Mouse (Mus musculus) midbrain, embryonic 15.5 days (tissue): Measurements from ENCODE around the gene Slc28a1. TPM values are rescaled to one million over a fixed set of nuclear protein-coding genes. Genes with fewer than 3 reads are reported as not detected.

ENCODE experiments used
- ATAC-seq: fragments of 200-750 bp; cut with Nextera tagmentation; replicated peaks from 2 replicates; pipeline ENCODE4 v1.8.0; 2017; ENCODE audit warnings: moderate TSS enrichment
- H3K27ac ChIP-seq: fragments of 300-500 bp; sonication (generic); 2 replicates; pipeline ENCODE4 v1.5.1; 2015; ENCODE audit warnings: mild to moderate bottlenecking, inconsistent platforms
- H3K27me3 ChIP-seq: fragments of 300-500 bp; sonication (generic); replicated peaks from 2 replicates; pipeline ENCODE4 v1.6.1; 2015; ENCODE audit warnings: inconsistent platforms
- H3K36me3 ChIP-seq: fragments of 300-500 bp; sonication (generic); replicated peaks from 2 replicates; pipeline ENCODE4 v1.6.1; 2015; ENCODE audit warnings: inconsistent platforms
- H3K4me1 ChIP-seq: fragments of 300-500 bp; sonication (generic); 2 replicates; pipeline ENCODE4 v1.6.1; 2015; ENCODE audit warnings: inconsistent platforms
- H3K4me2 ChIP-seq: fragments of 300-500 bp; sonication (generic); 2 replicates; pipeline ENCODE4 v1.6.1; 2015; ENCODE audit warnings: inconsistent platforms, mild to moderate bottlenecking, moderate library complexity
- H3K4me3 ChIP-seq: fragments of 300-500 bp; sonication (generic); 2 replicates; pipeline ENCODE4 v1.5.1; 2015; ENCODE audit warnings: mild to moderate bottlenecking, inconsistent platforms
- H3K9ac ChIP-seq: fragments of 300-500 bp; sonication (generic); 2 replicates; pipeline ENCODE4 v1.6.1; 2015; ENCODE audit warnings: mild to moderate bottlenecking, inconsistent platforms
- H3K9me3 ChIP-seq: fragments of 300-500 bp; sonication (generic); 2 replicates; pipeline ENCODE4 v1.6.1; 2016; ENCODE audit warnings: inconsistent platforms
- WGBS: fragments of 180-500 bp; shearing (Covaris S2); methylation state at CpG from one replicate; pipeline ENCODE4 v1.1.7; 2015; ENCODE audit warnings: mixed read lengths; 5-methylcytosine and 5-hydroxymethylcytosine counted together
- polyA plus RNA-seq: library from polyadenylated mRNA; unstranded; fragments of >200 nt; fragmentation: Nextera tagmentation; extraction: Ambion mirVana; gene quantifications from 2 replicates; pipeline ENCODE4 v1.2.1, GENCODE M21; 2015

Slc28a1 gene
- polyA plus RNA-seq, 1 experiment from 2014 or later = not detected

DNA sequence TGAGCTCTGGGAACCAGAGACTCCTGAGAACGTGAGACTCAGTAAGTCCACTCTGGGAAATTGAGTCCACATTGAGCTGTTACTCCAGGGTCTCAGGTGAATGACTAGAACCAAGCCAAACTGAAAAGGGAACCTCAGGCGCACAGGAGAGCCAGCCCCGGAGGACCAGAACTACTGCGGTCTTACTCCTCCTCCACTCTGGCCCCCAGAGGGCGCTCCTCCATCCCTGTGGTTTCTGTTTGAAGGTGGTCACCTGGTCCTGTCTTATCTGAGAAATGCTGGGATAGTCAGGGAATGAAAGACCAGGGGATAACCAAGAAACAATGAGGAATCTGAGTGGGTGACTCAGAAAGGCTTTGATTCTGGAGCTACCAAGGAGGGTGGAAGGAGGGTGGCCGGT is 94.3 kb downstream of the Slc28a1 start:
- Histone ChIP-seq H3K9me3 (no peaks in the 10 kb centered on the region), H3K4me1 (peaks cover 18% of the 10 kb centered on the region), H3K27me3 (peaks cover 33% of the 10 kb centered on the region), H3K36me3 (no peaks in the 10 kb centered on the region), H3K9ac (no peak overlapping the region), H3K27ac (no peak overlapping the region), H3K4me2 (no peak overlapping the region), H3K4me3 (no peak overlapping the region)
- ATAC-seq = no peak
- 23% methylated on average over 6 of the region's 6 CpGs for WGBS

DNA sequence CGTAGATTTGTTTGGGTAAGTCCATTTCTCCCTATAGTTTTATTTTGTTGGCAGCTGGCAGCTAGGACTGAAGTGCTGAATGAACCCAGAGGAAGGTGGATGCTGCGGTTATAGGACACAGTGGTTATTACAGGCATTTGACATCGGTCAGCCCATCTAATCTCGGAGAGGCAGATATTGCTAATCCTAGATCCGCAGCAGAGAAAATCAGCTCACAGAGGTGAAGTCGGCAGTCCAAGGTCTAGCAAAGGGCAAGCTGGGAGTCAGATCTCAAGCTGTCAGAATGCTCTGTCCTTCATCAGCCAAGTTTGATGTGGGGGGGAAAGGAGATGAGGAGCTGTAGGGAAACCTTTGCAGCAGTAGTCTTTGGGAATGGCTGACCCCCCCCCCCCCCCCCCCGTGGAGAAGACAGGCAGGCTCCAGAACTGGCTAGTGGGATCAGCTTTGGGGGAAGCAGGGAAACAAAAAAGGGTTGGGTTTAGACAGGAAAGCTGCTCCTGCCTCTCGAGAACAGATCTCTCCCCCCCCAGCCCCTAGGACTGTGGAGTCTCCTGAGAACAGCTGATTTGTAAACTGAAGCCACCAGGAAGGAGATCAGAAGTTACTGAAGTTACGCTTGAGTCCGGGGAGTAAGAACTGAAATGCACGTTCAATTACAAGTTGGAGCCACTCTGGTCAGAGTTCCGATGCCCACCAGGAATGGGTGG is 95.5 kb downstream of the Slc28a1 start:
- Histone ChIP-seq H3K4me1 (peaks cover 18% of the 10 kb centered on the region), H3K9ac (no peak overlapping the region), H3K9me3 (no peaks in the 10 kb centered on the region), H3K27me3 (peaks cover 45% of the 10 kb centered on the region), H3K27ac (no peak overlapping the region), H3K4me2 (no peak overlapping the region), H3K36me3 (no peaks in the 10 kb centered on the region), H3K4me3 (no peak overlapping the region)
- WGBS = 47% methylated on average over 12 of the region's 12 CpGs
- no peak for ATAC-seq

DNA sequence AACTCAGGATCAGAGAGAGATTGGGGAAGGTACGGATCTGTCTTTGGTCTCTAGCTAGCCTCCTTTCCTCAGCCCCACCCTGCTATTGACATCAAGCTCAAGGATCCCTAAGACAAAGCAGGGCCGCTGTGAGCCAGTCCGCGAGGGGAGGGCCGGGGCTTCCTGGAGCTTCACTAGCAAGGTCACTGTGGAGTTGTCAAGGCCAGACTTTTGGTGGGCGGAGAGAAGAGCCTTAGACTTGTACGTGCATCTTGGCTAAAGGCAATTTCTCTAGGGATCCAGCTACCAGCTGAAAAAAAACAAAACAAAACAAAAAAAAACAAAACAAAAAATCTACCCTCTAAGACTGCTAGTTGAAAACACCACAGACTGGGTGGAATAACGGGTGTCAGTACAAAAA is 97.2 kb downstream of the Slc28a1 start:
- peak overlapping the region; percentile 61 for H3K4me2 ChIP-seq
- peaks cover 56% of the 10 kb centered on the region for H3K27me3 ChIP-seq
- H3K27ac ChIP-seq = no peak overlapping the region
- peak overlapping the region; percentile 51; the same call in 1 of the 2 replicates for H3K4me3 ChIP-seq
- ATAC-seq = no peak
- 4% methylated on average over 8 of the region's 8 CpGs for WGBS
- no peaks in the 10 kb centered on the region for H3K36me3 ChIP-seq
- no peak overlapping the region for H3K9ac ChIP-seq
- H3K4me1 ChIP-seq = peaks cover 18% of the 10 kb centered on the region
- H3K9me3 ChIP-seq = no peaks in the 10 kb centered on the region

DNA sequence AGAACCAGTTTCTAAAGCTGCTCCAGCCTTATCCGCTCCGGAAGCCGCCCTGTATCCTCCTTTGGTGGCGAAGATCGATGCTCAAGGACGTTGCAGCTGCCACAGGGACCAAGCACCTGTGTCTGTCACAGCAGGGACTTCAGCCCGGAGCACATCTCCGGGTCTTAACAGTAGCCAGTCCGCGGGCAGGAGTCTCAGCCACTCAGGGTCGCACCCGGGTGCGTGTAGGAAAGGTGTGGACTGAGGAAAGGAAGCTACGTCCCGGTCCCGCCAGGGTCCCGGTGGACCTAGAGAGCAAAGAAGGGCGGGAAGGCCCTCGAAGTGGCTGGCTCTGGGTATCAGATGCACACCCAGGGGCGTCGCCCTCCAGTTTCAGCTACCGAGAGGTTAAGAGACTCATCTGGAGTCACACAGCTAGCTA is 97.7 kb downstream of the Slc28a1 start:
- H3K27ac ChIP-seq = peak overlapping the region; percentile 27
- H3K4me1 ChIP-seq = peaks cover 18% of the 10 kb centered on the region
- WGBS = 2% methylated on average over 22 of the region's 22 CpGs
- peak overlapping the region; percentile 61 for H3K4me2 ChIP-seq
- H3K27me3 ChIP-seq = peaks cover 56% of the 10 kb centered on the region
- H3K36me3 ChIP-seq = no peaks in the 10 kb centered on the region
- peak overlapping the region; percentile 4; the same call in 1 of the 2 replicates for H3K9ac ChIP-seq
- peak; percentile 67 for ATAC-seq
- no peaks in the 10 kb centered on the region for H3K9me3 ChIP-seq
- peak overlapping the region; percentile 51 for H3K4me3 ChIP-seq

DNA sequence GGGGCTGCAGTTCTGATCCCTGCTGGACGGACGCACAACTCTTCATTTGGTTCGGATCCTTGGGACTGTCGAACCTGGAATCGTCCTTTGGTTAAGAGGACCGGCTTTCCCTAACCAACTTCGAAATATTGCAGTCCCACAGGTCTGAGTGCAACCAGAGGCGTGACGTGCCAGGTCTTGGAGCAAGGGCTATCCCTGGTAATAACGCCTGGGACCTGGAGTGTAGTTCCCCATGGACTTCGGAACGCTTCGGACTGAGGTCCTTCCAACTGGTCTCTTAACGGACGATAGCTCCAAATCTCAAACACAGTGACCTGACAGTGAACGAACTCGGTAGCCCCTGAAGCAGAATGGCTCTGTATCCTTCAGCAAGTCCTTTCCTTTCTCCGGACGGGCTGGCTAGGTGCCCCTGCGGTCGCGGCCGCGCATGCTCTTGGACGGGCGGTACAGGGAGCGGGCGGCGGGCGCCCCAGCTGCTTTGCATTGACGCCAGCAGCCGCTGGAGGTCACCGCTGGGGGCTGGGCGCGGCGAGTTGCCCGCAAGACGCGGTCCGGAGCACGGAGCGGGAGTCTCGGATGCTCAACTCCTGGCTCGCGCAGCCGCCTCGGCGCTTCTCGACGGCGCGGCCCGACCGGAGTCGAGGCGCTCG is 98.2 kb downstream of the Slc28a1 start:
- under 1% methylated on average over 57 of the region's 57 CpGs for WGBS
- H3K9ac ChIP-seq = peak overlapping the region; percentile 4; the same call in 1 of the 2 replicates
- H3K9me3 ChIP-seq = no peaks in the 10 kb centered on the region
- H3K4me1 ChIP-seq = peaks cover 18% of the 10 kb centered on the region
- peak; percentile 87 for ATAC-seq
- H3K27ac ChIP-seq = peak overlapping the region; percentile 27
- H3K36me3 ChIP-seq = no peaks in the 10 kb centered on the region
- peaks cover 56% of the 10 kb centered on the region for H3K27me3 ChIP-seq
- peak overlapping the region; percentile 61 for H3K4me2 ChIP-seq
- H3K4me3 ChIP-seq = peak overlapping the region; percentile 51

DNA sequence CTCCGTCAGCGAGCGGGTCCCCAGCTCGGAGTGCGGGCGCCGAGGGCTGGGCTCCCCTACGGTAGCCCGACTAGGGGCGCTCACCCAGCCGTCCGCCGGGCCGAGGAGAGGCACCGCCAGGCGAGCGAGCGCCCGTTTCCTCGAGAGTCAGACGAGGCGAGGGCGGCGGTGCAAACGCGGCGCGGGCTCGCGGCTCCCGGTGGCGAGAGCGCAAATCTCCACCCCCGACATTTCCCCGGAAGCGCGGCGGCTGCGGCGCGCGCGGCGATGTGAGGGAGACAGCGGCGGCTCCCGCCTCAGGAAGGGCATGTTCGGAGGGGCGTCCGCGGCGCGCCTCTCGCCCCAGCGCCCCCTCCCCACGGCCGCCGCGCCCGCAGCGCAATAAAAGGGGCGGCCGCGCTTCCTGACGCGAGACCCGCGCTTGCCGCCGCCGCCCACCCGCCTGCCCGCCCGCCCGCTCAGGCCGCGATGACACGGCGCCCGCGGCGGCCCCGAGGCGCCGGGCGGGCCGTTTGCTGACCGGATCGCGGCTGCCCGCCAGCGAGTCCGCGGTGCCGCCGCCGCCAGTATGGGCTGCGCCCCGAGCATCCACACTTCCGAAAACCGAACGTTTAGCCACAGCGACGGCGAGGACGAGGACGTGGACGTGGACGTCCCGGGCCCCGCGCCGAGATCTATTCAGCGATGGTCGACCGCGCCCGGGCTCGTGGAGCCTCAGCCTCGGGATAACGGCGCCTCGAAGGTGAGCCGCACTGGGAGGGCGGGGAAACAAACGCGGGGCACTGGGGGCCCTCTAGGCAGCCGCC is 99.0 kb downstream of the Slc28a1 start, which contains the start of gene Pde8a:
Gene Pde8a, plus strand, starts transcription at position 250 of the 806 bp plus-strand sequence.
- H3K4me2 ChIP-seq = peak within 1 kb of the TSS; percentile 61
- H3K27me3 ChIP-seq = peaks cover 56% of the 10 kb centered on the region
- under 1% methylated on average over 110 of the region's 128 CpGs for WGBS
- peak within 1 kb of the TSS; percentile 27 for H3K27ac ChIP-seq
- H3K4me3 ChIP-seq = peak within 1 kb of the TSS; percentile 51
- H3K9ac ChIP-seq = peak within 1 kb of the TSS; percentile 26; the same call in 1 of the 2 replicates
- ATAC-seq = peak; percentile 22; the same call in 1 of the 2 replicates
- peaks cover 18% of the 10 kb centered on the region for H3K4me1 ChIP-seq
- H3K36me3 ChIP-seq = no peaks in the 10 kb centered on the region
- no peaks in the 10 kb centered on the region for H3K9me3 ChIP-seq

DNA sequence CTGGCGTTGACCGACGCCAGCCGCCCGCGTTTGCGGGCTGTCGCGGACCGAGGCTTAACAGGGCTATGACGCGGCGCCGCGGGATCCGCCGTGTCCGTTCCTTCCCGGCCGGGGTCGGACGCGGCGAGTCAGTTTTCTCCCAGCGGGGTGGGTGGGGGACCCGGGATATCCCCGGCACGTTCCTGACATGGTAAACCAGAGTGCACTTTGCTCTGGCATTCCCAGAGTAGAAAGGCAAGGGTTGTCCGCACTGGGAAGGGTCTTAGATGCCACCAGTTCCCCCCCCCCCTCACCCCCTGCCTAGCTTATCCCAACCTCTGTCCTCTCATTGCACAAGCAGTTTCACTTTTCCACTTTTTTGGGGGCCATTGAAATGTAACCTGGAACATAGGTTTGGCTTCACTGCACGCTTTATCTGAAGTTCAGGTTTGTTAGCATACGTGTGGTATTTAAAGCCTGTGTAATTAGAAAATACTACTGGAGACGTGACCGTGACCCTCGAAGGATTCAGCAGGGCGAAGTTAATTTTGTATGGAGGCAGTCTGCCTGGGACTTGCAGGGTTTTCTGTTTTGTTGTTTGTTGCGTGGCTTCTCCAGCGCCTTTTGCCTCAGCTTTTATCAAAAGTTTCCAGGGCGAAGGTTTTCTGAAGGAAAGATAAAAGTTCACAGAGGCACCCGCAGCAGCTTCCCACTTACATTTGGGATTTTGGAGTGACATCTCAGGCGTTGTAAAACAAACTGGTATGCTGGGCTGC is 99.7 kb downstream of the Slc28a1 start:
- no peak overlapping the region for H3K27ac ChIP-seq
- no peaks in the 10 kb centered on the region for H3K36me3 ChIP-seq
- H3K4me2 ChIP-seq = peak overlapping the region; percentile 61
- no peaks in the 10 kb centered on the region for H3K9me3 ChIP-seq
- WGBS = 5% methylated on average over 37 of the region's 40 CpGs
- no peak for ATAC-seq
- H3K4me3 ChIP-seq = peak overlapping the region; percentile 51
- H3K9ac ChIP-seq = no peak overlapping the region; the same call in 1 of the 2 replicates
- peaks cover 18% of the 10 kb centered on the region for H3K4me1 ChIP-seq
- peaks cover 56% of the 10 kb centered on the region for H3K27me3 ChIP-seq

DNA sequence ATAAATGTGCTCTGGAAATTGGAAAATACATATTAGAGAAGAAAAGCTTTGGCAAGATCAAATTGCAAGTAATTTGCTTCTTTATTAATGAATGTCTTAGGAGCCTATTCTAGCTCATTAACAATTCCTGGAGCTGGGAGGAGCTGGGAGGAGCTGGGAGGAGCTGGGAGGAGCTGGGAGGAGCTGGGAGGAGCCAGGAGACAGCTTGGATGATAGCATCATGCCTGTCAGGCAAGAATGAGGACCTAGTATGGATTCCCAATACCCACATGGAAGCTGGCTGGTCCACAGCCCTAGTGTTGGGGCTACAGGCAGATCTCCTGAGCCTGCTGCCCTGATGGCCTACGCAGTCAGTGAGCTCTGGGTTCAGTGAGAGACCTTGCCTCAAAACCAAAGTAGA is 101.4 kb downstream of the Slc28a1 start:
- peaks cover 18% of the 10 kb centered on the region for H3K4me1 ChIP-seq
- WGBS = 83% methylated on average over 1 of the region's 1 CpGs
- no peak for ATAC-seq
- no peak overlapping the region for H3K27ac ChIP-seq
- no peak overlapping the region for H3K9ac ChIP-seq
- peaks cover 53% of the 10 kb centered on the region for H3K27me3 ChIP-seq
- H3K9me3 ChIP-seq = no peaks in the 10 kb centered on the region
- H3K4me2 ChIP-seq = no peak overlapping the region
- H3K36me3 ChIP-seq = no peaks in the 10 kb centered on the region
- no peak overlapping the region for H3K4me3 ChIP-seq

DNA sequence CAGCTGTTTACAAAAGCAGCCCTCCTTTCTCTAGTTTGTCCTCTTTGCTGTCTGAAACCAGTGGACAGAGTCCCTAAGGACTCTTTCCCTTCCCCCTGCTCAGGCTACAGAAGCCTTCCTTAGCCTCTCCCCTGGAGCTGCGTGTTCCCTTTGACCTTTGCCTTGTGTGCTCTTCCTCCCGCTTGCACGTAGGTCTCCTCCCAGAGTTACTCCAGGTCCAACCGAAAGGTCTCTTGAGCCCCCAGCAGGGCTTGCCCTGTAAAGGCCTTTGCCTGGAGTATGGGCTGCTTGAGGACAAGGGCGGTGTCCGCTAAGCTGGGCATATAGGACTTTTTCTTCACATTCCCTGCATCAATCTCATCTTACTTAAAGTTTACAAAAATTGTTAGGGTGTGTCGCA is 104.7 kb downstream of the Slc28a1 start:
- peaks cover 20% of the 10 kb centered on the region for H3K27me3 ChIP-seq
- no peaks in the 10 kb centered on the region for H3K4me1 ChIP-seq
- no peak for ATAC-seq
- no peaks in the 10 kb centered on the region for H3K36me3 ChIP-seq
- no peak overlapping the region for H3K9ac ChIP-seq
- WGBS = 69% methylated on average over 7 of the region's 7 CpGs
- no peak overlapping the region for H3K4me2 ChIP-seq
- no peak overlapping the region for H3K4me3 ChIP-seq
- no peaks in the 10 kb centered on the region for H3K9me3 ChIP-seq
- no peak overlapping the region for H3K27ac ChIP-seq
